Mouse (Mus musculus) cortical plate, adult 2 months (tissue): ENCODE data around the gene Arhgap25. TPM values are rescaled to one million over a fixed set of nuclear protein-coding genes. Genes with fewer than 3 reads are reported as not detected.
A peak's percentile ranks its signal among the peaks of the same experiment; 100 is the strongest.
"Not testable (repeated sequence)": the region's sequence is repeated elsewhere in the genome, so short reads cannot be mapped to it uniquely, and the experiment has no call there.

ENCODE experiments used
- H3K27ac ChIP-seq: fragments of 200-500 bp; 2 replicates; pipeline ENCODE4 v1.5.1; 2012; ENCODE audit warnings: low read length, control low read depth, inconsistent platforms; ENCODE audit not compliant: insufficient read depth
- H3K4me1 ChIP-seq: fragments of 200-500 bp; 2 replicates; pipeline ENCODE4 v1.6.1; 2011; ENCODE audit warnings: low read length; ENCODE audit not compliant: control insufficient read depth, insufficient read depth
- H3K4me3 ChIP-seq: fragments of 200-500 bp; 2 replicates; pipeline ENCODE4 v1.5.1; 2011; ENCODE audit warnings: mild to moderate bottlenecking, low read length, control low read depth; ENCODE audit not compliant: insufficient read depth
- CTCF ChIP-seq: fragments of 200-500 bp; IDR thresholded peaks from 2 replicates; pipeline ENCODE4 v1.5.1; 2011; ENCODE audit warnings: mild to moderate bottlenecking, control low read depth, low read length; ENCODE audit not compliant: insufficient read depth; ENCODE audit errors: extremely low read depth
- POLR2A ChIP-seq: fragments of 200-500 bp; IDR thresholded peaks from 2 replicates; pipeline ENCODE4 v1.6.1; 2011; ENCODE audit warnings: mild to moderate bottlenecking, low read length, control low read depth; ENCODE audit not compliant: insufficient read depth; ENCODE audit errors: extremely low read depth
- polyA plus RNA-seq: library from polyadenylated mRNA; depleted of rRNA; stranded (reverse); fragments of >200 nt; gene quantifications from 2 replicates; pipeline ENCODE4 v1.2.3, GENCODE M21; 2012

Arhgap25 gene
- polyA plus RNA-seq, 1 experiment, result 6.2 TPM

GRCm38 (mm10) chr6:87524281-87524680 is 8.8 kb downstream of the Arhgap25 start:
- Histone ChIP-seq H3K4me1 (peaks cover 3% of the 10 kb centered on the region), H3K27ac (no peak overlapping the region), H3K4me3 (no peak overlapping the region)
- no peak for TF ChIP-seq POLR2A
- TF ChIP-seq CTCF, result no peak

GRCm38 (mm10) chr6:87523736-87524135 is 9.3 kb downstream of the Arhgap25 start:
- Histone ChIP-seq H3K4me3 (no peak overlapping the region), H3K27ac (no peak overlapping the region), H3K4me1 (peaks cover 2% of the 10 kb centered on the region)
- no peak for TF ChIP-seq POLR2A
- no peak for TF ChIP-seq CTCF

- H3K4me3 ChIP-seq, result no peak overlapping the region
- H3K4me1 ChIP-seq, result peaks cover 2% of the 10 kb centered on the region; the same call in 1 of the 2 replicates
- TF ChIP-seq CTCF, result no peak
- no peak for TF ChIP-seq POLR2A
- H3K27ac ChIP-seq, result no peak overlapping the region
These were observed 10.0 kb downstream of the Arhgap25 start for GRCm38 (mm10) chr6:87523085-87523484.

GRCm38 (mm10) chr6:87522236-87522635 is 10.8 kb downstream of the Arhgap25 start:
- H3K27ac ChIP-seq, result no peak overlapping the region
- peaks cover 3% of the 10 kb centered on the region for H3K4me1 ChIP-seq
- peak; percentile 86 for TF ChIP-seq CTCF
- TF ChIP-seq POLR2A, result no peak
- no peak overlapping the region for H3K4me3 ChIP-seq

GRCm38 (mm10) chr6:87521705-87522104 is 11.4 kb downstream of the Arhgap25 start:
- not testable (repeated sequence) for H3K27ac ChIP-seq, H3K4me3 ChIP-seq, H3K4me1 ChIP-seq

- peaks cover 3% of the 10 kb centered on the region for H3K4me1 ChIP-seq
- no peak overlapping the region for H3K27ac ChIP-seq
- no peak overlapping the region for H3K4me3 ChIP-seq
- no peak for TF ChIP-seq CTCF
- TF ChIP-seq POLR2A, result no peak
These were observed 12.5 kb downstream of the Arhgap25 start for GRCm38 (mm10) chr6:87520572-87520971.

- Histone ChIP-seq H3K4me1 (peaks cover 3% of the 10 kb centered on the region; the same call in 1 of the 2 replicates), H3K27ac (no peak overlapping the region), H3K4me3 (no peak overlapping the region)
- no peak for TF ChIP-seq CTCF
- TF ChIP-seq POLR2A, result no peak
These were observed 13.2 kb downstream of the Arhgap25 start for GRCm38 (mm10) chr6:87519809-87520208.

- no peak overlapping the region for H3K27ac ChIP-seq
- TF ChIP-seq POLR2A, result no peak
- TF ChIP-seq CTCF, result no peak
- H3K4me3 ChIP-seq, result no peak overlapping the region
These were observed 14.4 kb downstream of the Arhgap25 start for GRCm38 (mm10) chr6:87518622-87519021.

GRCm38 (mm10) chr6:87517753-87518409 is 15.2 kb downstream of the Arhgap25 start:
- no peak overlapping the region for H3K4me3 ChIP-seq
- TF ChIP-seq POLR2A (no peak), CTCF (no peak)
- H3K27ac ChIP-seq, result no peak overlapping the region
- H3K4me1 ChIP-seq, result peaks cover 3% of the 10 kb centered on the region; the same call in 1 of the 2 replicates

More at GRCm38 (mm10) chr6:87518622-87519021, 14.4 kb downstream of the Arhgap25 start:
- H3K4me1 ChIP-seq, result peaks cover 3% of the 10 kb centered on the region; the same call in 1 of the 2 replicates

GRCm38 (mm10) chr6:87514321-87514720 is 18.7 kb downstream of the Arhgap25 start:
- Histone ChIP-seq H3K4me1 (peaks cover 4% of the 10 kb centered on the region), H3K27ac (no peak overlapping the region), H3K4me3 (no peak overlapping the region)
- TF ChIP-seq CTCF, result no peak
- no peak for TF ChIP-seq POLR2A
